Mouse (Mus musculus) MEL (cell line): ENCODE data around the gene Iqcf3. TPM values are rescaled to one million over a fixed set of nuclear protein-coding genes. Genes with fewer than 3 reads are reported as not detected.

Source experiments
- DNase-seq: peaks from one replicate; pipeline ENCODE4 v3.0.0; 2011; ENCODE audit warnings: low read depth, low spot score
- H3K27ac ChIP-seq: 2 replicates; pipeline ENCODE4 v1.5.1; 2012; ENCODE audit warnings: low read depth, mild to moderate bottlenecking, control low read depth, low read length, moderate library complexity; ENCODE audit not compliant: control insufficient read depth
- H3K27me3 ChIP-seq, 2 experiments: fragments of 150-350 bp in 1 of 2; sonication (generic) in 1 of 2; 2 replicates each; pipeline ENCODE4 v1.6.1; 2012; ENCODE audit warnings: low read length in 2 of 2, mild to moderate bottlenecking in 2 of 2, improper control_type of control experiment in 1 of 2, moderate library complexity in 1 of 2; ENCODE audit not compliant: insufficient read depth in 2 of 2, control insufficient read depth in 1 of 2
- H3K36me3 ChIP-seq, 2 experiments: 2 replicates each; pipeline ENCODE4 v1.6.1; 2012 to 2014; ENCODE audit warnings: low read length in 2 of 2, improper control_type of control experiment in 1 of 2, inconsistent platforms in 1 of 2, mild to moderate bottlenecking in 1 of 2; ENCODE audit not compliant: insufficient read depth in 2 of 2, control insufficient read depth in 1 of 2
- H3K4me1 ChIP-seq, 2 experiments: fragments of 150-350 bp in 1 of 2; sonication (generic) in 1 of 2; 2 replicates each; pipeline ENCODE4 v1.6.1; 2012; ENCODE audit warnings: low read length in 2 of 2, improper control_type of control experiment in 1 of 2, mild to moderate bottlenecking in 1 of 2; ENCODE audit not compliant: insufficient read depth in 2 of 2, control insufficient read depth in 1 of 2
- H3K4me3 ChIP-seq, 2 experiments: fragments of 150-350 bp in 1 of 2; sonication (generic) in 1 of 2; 2 replicates each; pipeline ENCODE4 v1.5.1; 2012; ENCODE audit warnings: low read depth in 2 of 2, low read length in 2 of 2, mild to moderate bottlenecking in 2 of 2, moderate library complexity in 2 of 2, control low read depth in 1 of 2, improper control_type of control experiment in 1 of 2; ENCODE audit not compliant: control insufficient read depth in 1 of 2, insufficient read depth in 1 of 2
- H3K79me2 ChIP-seq: 2 replicates; pipeline ENCODE4 v1.6.1; 2012; ENCODE audit warnings: mild to moderate bottlenecking, low read length, moderate library complexity; ENCODE audit not compliant: control insufficient read depth, poor library complexity, insufficient read depth
- H3K9ac ChIP-seq: 2 replicates; pipeline ENCODE4 v1.6.1; 2012; ENCODE audit warnings: low read depth, mild to moderate bottlenecking, control low read depth, low read length, moderate library complexity; ENCODE audit not compliant: control insufficient read depth, poor library complexity, severe bottlenecking
- H3K9me3 ChIP-seq: fragments of 150-350 bp; sonication (generic); replicated peaks from 2 replicates; pipeline ENCODE4 v1.6.1; 2012; ENCODE audit warnings: mild to moderate bottlenecking, low read length, improper control_type of control experiment, moderate library complexity; ENCODE audit not compliant: insufficient read depth
- BHLHE40 ChIP-seq: IDR thresholded peaks from 2 replicates; pipeline ENCODE4 v1.6.1; 2012; ENCODE audit warnings: low read depth, mild to moderate bottlenecking, inconsistent platforms, low read length, improper control_type of control experiment, borderline replicate concordance
- CHD1 ChIP-seq: IDR thresholded peaks from 2 replicates; pipeline ENCODE4 v1.6.1; 2012; ENCODE audit warnings: low read depth, mild to moderate bottlenecking, inconsistent platforms, low read length, improper control_type of control experiment
- CHD2 ChIP-seq: IDR thresholded peaks from 2 replicates; pipeline ENCODE4 v1.6.1; 2011; ENCODE audit warnings: low read length, improper control_type of control experiment
- ELF1 ChIP-seq: IDR thresholded peaks from 2 replicates; pipeline ENCODE4 v1.6.1; 2014; ENCODE audit warnings: low read depth, mild to moderate bottlenecking, inconsistent platforms, low read length, improper control_type of control experiment, moderate library complexity
- ETS1 ChIP-seq: IDR thresholded peaks from 2 replicates; pipeline ENCODE4 v1.6.1; 2012; ENCODE audit warnings: low read depth, mild to moderate bottlenecking, inconsistent platforms, low read length, improper control_type of control experiment, moderate library complexity
- MAFK ChIP-seq: IDR thresholded peaks from 2 replicates; pipeline ENCODE4 v1.6.1; 2011; ENCODE audit warnings: low read depth, mild to moderate bottlenecking, low read length, improper control_type of control experiment, borderline replicate concordance
- MAX ChIP-seq: IDR thresholded peaks from 2 replicates; pipeline ENCODE4 v1.6.1; 2011; ENCODE audit warnings: low read length, improper control_type of control experiment
- MAZ ChIP-seq: IDR thresholded peaks from 2 replicates; pipeline ENCODE4 v1.6.1; 2012; ENCODE audit warnings: low read depth, mild to moderate bottlenecking, inconsistent platforms, low read length, improper control_type of control experiment
- MEF2A ChIP-seq: IDR thresholded peaks from 2 replicates; pipeline ENCODE4 v1.6.1; 2014; ENCODE audit warnings: low read depth, mild to moderate bottlenecking, inconsistent platforms, low read length, improper control_type of control experiment; ENCODE audit not compliant: poor library complexity, insufficient replicate concordance, severe bottlenecking; ENCODE audit errors: extremely low read depth
- MXI1 ChIP-seq: IDR thresholded peaks from 2 replicates; pipeline ENCODE4 v1.6.1; 2011; ENCODE audit warnings: mild to moderate bottlenecking, low read depth, low read length, improper control_type of control experiment
- MYB ChIP-seq: IDR thresholded peaks from 2 replicates; pipeline ENCODE4 v1.6.1; 2011; ENCODE audit warnings: mild to moderate bottlenecking, low read depth, low read length, improper control_type of control experiment
- MYC ChIP-seq: IDR thresholded peaks from 2 replicates; pipeline ENCODE4 v1.6.1; 2011; ENCODE audit warnings: low read depth, mild to moderate bottlenecking, low read length, improper control_type of control experiment, moderate library complexity
- NELFE ChIP-seq: IDR thresholded peaks from 2 replicates; pipeline ENCODE4 v1.6.1; 2011; ENCODE audit warnings: low read depth, low read length, improper control_type of control experiment
- POLR2A ChIP-seq, 2 experiments: IDR thresholded peaks; 2 replicates each; pipeline ENCODE4 v1.6.1; 2011 to 2012; ENCODE audit warnings: low read length in 2 of 2, mild to moderate bottlenecking in 2 of 2, control low read depth in 1 of 2, improper control_type of control experiment in 1 of 2, low read depth in 1 of 2, moderate library complexity in 1 of 2; ENCODE audit not compliant: control insufficient read depth in 1 of 2, insufficient read depth in 1 of 2, poor library complexity in 1 of 2
- POLR2AphosphoS2 ChIP-seq: IDR thresholded peaks from 2 replicates; pipeline ENCODE4 v1.6.1; 2011; ENCODE audit warnings: low read length, improper control_type of control experiment
- POLR2AphosphoS5 ChIP-seq: IDR thresholded peaks from 2 replicates; pipeline ENCODE4 v1.6.1; 2012; ENCODE audit warnings: low read depth, borderline replicate concordance, mild to moderate bottlenecking, inconsistent platforms, low read length, moderate library complexity, mixed read lengths
- RCOR1 ChIP-seq: IDR thresholded peaks from 2 replicates; pipeline ENCODE4 v1.6.1; 2012; ENCODE audit warnings: low read depth, mild to moderate bottlenecking, inconsistent platforms, low read length, improper control_type of control experiment
- SIN3A ChIP-seq: IDR thresholded peaks from 2 replicates; pipeline ENCODE4 v1.6.1; 2012; ENCODE audit warnings: low read length, improper control_type of control experiment, inconsistent platforms
- SMC3 ChIP-seq: IDR thresholded peaks from 2 replicates; pipeline ENCODE4 v1.6.1; 2011; ENCODE audit warnings: low read depth, low read length, improper control_type of control experiment
- TBP ChIP-seq: IDR thresholded peaks from 2 replicates; pipeline ENCODE4 v1.8.0; 2011; ENCODE audit warnings: low read depth, low read length, improper control_type of control experiment
- TCF12 ChIP-seq: IDR thresholded peaks from 2 replicates; pipeline ENCODE4 v1.6.1; 2014; ENCODE audit warnings: low read depth, mild to moderate bottlenecking, inconsistent platforms, low read length, improper control_type of control experiment, moderate library complexity
- UBTF ChIP-seq: IDR thresholded peaks from 2 replicates; pipeline ENCODE4 v1.6.1; 2012; ENCODE audit warnings: low read depth, mild to moderate bottlenecking, inconsistent platforms, low read length, improper control_type of control experiment, moderate library complexity, borderline replicate concordance; ENCODE audit not compliant: insufficient read depth
- USF1 ChIP-seq: IDR thresholded peaks from 2 replicates; pipeline ENCODE4 v1.6.1; 2014; ENCODE audit warnings: low read depth, mild to moderate bottlenecking, inconsistent platforms, low read length, improper control_type of control experiment, moderate library complexity
- ZC3H11A ChIP-seq: IDR thresholded peaks from 2 replicates; pipeline ENCODE4 v1.6.1; 2012; ENCODE audit warnings: low read depth, mild to moderate bottlenecking, inconsistent platforms, low read length, improper control_type of control experiment
- ZMIZ1 ChIP-seq: IDR thresholded peaks from 2 replicates; pipeline ENCODE4 v1.6.1; 2012; ENCODE audit warnings: low read depth, mild to moderate bottlenecking, inconsistent platforms, low read length, improper control_type of control experiment, moderate library complexity
- ZNF384 ChIP-seq: IDR thresholded peaks from 2 replicates; pipeline ENCODE4 v1.6.1; 2012; ENCODE audit warnings: low read depth, mild to moderate bottlenecking, inconsistent platforms, low read length, improper control_type of control experiment
- polyA plus RNA-seq, 2 experiments: library from polyadenylated mRNA; stranded (reverse) in 1 of 2; unstranded in 1 of 2; fragments of >175 nt in 1 of 2; fragments of >200 nt in 1 of 2; gene quantifications; 2 replicates each; pipeline versions ENCODE4 v1.2.1 to v1.2.4; 2012; ENCODE audit warnings: low replicate concordance in 2 of 2, low read depth in 1 of 2; ENCODE audit not compliant: insufficient read length in 2 of 2, insufficient read depth in 1 of 2, missing spikeins in 1 of 2
- total RNA-seq: library from RNA; depleted of rRNA; stranded (reverse); fragments of 300-350 nt; gene quantifications from 2 replicates; pipeline ENCODE4 v1.2.3, GENCODE M21; 2012

Iqcf3 gene
- total and polyA plus RNA-seq, 3 experiments: not detected

- DNase-seq: no peak
- Histone ChIP-seq H3K27ac (no peak within 1 kb of the TSS), H3K79me2 (no peaks in the 10 kb centered on the region), H3K9me3 (no peaks in the 10 kb centered on the region), H3K9ac (no peak within 1 kb of the TSS), H3K4me3 (no peak within 1 kb of the TSS), H3K4me1 (peaks cover 0 to 13% of the 10 kb centered on the region in 2 experiments; a peak in 2 of 4 replicates), H3K36me3 (peaks cover 0 to 6% of the 10 kb centered on the region in 2 experiments; a peak in 2 of 4 replicates), H3K27me3 (0 out of 4 replicates have a peak, but pooled peaks cover 0 to 3% of the 10 kb centered on the region in 2 experiments)
- TF ChIP-seq BHLHE40: no peak
- TF ChIP-seq MEF2A: no peak
- TF ChIP-seq NELFE: no peak
- TF ChIP-seq SMC3: no peak
- no peak for TF ChIP-seq MYB
- TF ChIP-seq RCOR1: no peak
- TF ChIP-seq ZNF384: no peak
- TF ChIP-seq TCF12: no peak
- no peak for TF ChIP-seq SIN3A
- TF ChIP-seq UBTF: no peak
- no peak for TF ChIP-seq TBP
- TF ChIP-seq ELF1: no peak
- TF ChIP-seq MXI1: no peak
- no peak for TF ChIP-seq POLR2A (IDR thresholded peaks at IDR 0.05; ENCODE audit: control insufficient read depth in 1 of 2, insufficient read depth in 1 of 2, low read depth in 1 of 2, low read length in 2 of 2, poor library complexity in 1 of 2)
- TF ChIP-seq ZMIZ1: no peak
Observed at GRCm38 (mm10) chr9:106514273-106514672, 47.2 kb downstream of the Iqcf3 start, which contains the start of gene Iqcf5. Iqcf5 (plus strand) TSS chr9:106514573.

- H3K36me3 ChIP-seq: peaks cover 0 to 5% of the 10 kb centered on the region in 2 experiments; a peak in 2 of 4 replicates
- H3K9ac ChIP-seq: no peak overlapping the region
- TF ChIP-seq UBTF: no peak
- TF ChIP-seq POLR2AphosphoS2: no peak
- TF ChIP-seq MYB: no peak
- no peak for TF ChIP-seq ZC3H11A
- TF ChIP-seq ELF1: no peak
- no peak for TF ChIP-seq POLR2AphosphoS5
- no peak for TF ChIP-seq MEF2A
- no peak for TF ChIP-seq CHD2
- TF ChIP-seq SMC3: no peak
- no peak for TF ChIP-seq MAFK
- no peak for TF ChIP-seq CHD1
- no peak for TF ChIP-seq MAX
- TF ChIP-seq USF1: no peak
- TF ChIP-seq MAZ: no peak
- no peak for TF ChIP-seq MYC
- no peak for TF ChIP-seq NELFE
- TF ChIP-seq ETS1: no peak
- TF ChIP-seq TCF12: no peak
- no peak for DNase-seq
- H3K4me1 ChIP-seq: peaks cover 0 to 9% of the 10 kb centered on the region in 2 experiments; a peak in 2 of 4 replicates
- no peak overlapping the region for H3K27ac ChIP-seq
- H3K27me3 ChIP-seq: 0 out of 4 replicates have a peak, but pooled peaks cover 0 to 3% of the 10 kb centered on the region in 2 experiments
- no peaks in the 10 kb centered on the region for H3K9me3 ChIP-seq
- H3K79me2 ChIP-seq: no peaks in the 10 kb centered on the region
- no peak overlapping the region for H3K4me3 ChIP-seq
Observed at GRCm38 (mm10) chr9:106513566-106513965, 47.9 kb downstream of the Iqcf3 start.
